8 mouse cellular contexts compared by ENCODE assay signal in the genomic region with DNA sequence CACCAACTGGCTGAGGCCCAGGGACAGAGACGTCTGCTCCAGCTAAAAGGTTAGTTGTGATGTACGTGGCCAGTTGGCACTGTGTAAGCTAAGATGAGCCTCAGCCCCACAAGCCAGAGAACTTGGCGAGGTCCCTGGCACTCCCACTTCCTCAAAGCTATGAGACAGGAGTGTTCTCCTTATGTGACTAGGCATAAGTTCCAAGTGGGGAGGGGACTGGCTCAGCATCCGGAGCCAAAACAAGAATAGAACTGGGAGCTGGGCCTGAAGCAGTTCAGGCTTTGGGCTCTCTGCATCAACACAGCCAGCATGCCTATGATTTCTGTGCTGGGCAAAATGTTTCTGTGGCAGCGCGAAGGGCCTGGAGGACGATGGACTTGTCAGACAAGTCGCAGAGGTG. TPM values are rescaled to one million over a fixed set of nuclear protein-coding genes. Genes with fewer than 3 reads are reported as not detected.
DNase-seq lines count a peak whose midpoint lies in the region; ATAC-seq and TF ChIP-seq lines count a peak whose summit lies in the region.

No protein-coding gene starts in this region.

- no peak for TF ChIP-seq CTCF in kidney, adult 2 months (conservative IDR thresholded peaks at IDR 0.05; ENCODE audit: insufficient read depth, insufficient read length, low read depth, low read length)
- no peak for TF ChIP-seq CTCF in cerebellum, adult 2 months (IDR thresholded peaks at IDR 0.05; ENCODE audit: borderline replicate concordance, insufficient read depth, low read depth, low read length)

- no peak overlapping the region for H3K27ac ChIP-seq in kidney, adult 2 months (ENCODE audit: insufficient read depth, low read depth, low read length)
- H3K27ac ChIP-seq in cerebellum, adult 2 months (ENCODE audit: insufficient read depth, low read length), result peak overlapping the region; percentile 90
- H3K27ac ChIP-seq in midbrain, embryonic 14.5 days (replicated peaks; ENCODE audit: low read depth, low read length), result no peak overlapping the region

- 67% methylated on average over 8 of the region's 8 CpGs for WGBS in kidney, adult 2 months
- 7% methylated on average over 8 of the region's 8 CpGs for WGBS in cerebellum, adult 2 months
- WGBS in midbrain, embryonic 14.5 days, result 74% methylated on average over 8 of the region's 8 CpGs

- H3K9ac ChIP-seq in midbrain, embryonic 14.5 days (replicated peaks; ENCODE audit: low read length), result no peak overlapping the region

- H3K9me3 ChIP-seq in midbrain, embryonic 14.5 days (ENCODE audit: control insufficient read depth, low read length), result no peaks in the 10 kb centered on the region

- intact Hi-C loops in gastrocnemius, postnatal 36 days (cut with DNase I), result no loop called here

- H3K4me2 ChIP-seq in midbrain, embryonic 14.5 days (ENCODE audit: low read length), result peak overlapping the region; percentile 82

- H3K36me3 ChIP-seq in kidney, adult 2 months (ENCODE audit: control insufficient read depth, insufficient read depth, low read length), result peaks cover 3% of the 10 kb centered on the region
- H3K36me3 ChIP-seq in midbrain, embryonic 14.5 days (ENCODE audit: control insufficient read depth, insufficient read depth, low read length), result peaks cover 35% of the 10 kb centered on the region

- ATAC-seq in midbrain, embryonic 14.5 days (ENCODE audit: low FRiP score, low TSS enrichment), result no peak

- H3K4me3 ChIP-seq in kidney, adult 2 months (ENCODE audit: insufficient read depth, low read depth, low read length), result no peak overlapping the region
- peak overlapping the region; percentile 82 for H3K4me3 ChIP-seq in cerebellum, adult 2 months (replicated peaks; ENCODE audit: insufficient read depth, low read depth, low read length)
- H3K4me3 ChIP-seq in midbrain, embryonic 14.5 days (replicated peaks; ENCODE audit: low read depth, low read length), result 0 out of 2 replicates have a peak overlapping the region, but pooled peaks have one; percentile 43

- H3K4me1 ChIP-seq in kidney, adult 2 months (ENCODE audit: control insufficient read depth, insufficient read depth, low read length), result no peaks in the 10 kb centered on the region
- peaks cover 15% of the 10 kb centered on the region for H3K4me1 ChIP-seq in cerebellum, adult 2 months (ENCODE audit: control insufficient read depth, insufficient read depth, low read length)
- H3K4me1 ChIP-seq in midbrain, embryonic 14.5 days (ENCODE audit: control insufficient read depth, insufficient read depth, low read length), result peaks cover 31% of the 10 kb centered on the region

- DNase-seq in kidney, adult 2 months, result peak; percentile 46
- no peak for DNase-seq in kidney, adult 9 months
- DNase-seq in cerebellum, adult 2 months, result peak; percentile 75 to 84
- peak; percentile 59 to 63 for DNase-seq in gastrocnemius, postnatal 36 days
- DNase-seq in layer of hippocampus, adult 18-20 months (ENCODE audit: low spot score in 2 of 2), result peak; percentile 82 to 89
- DNase-seq in midbrain, embryonic 14.5 days, result no peak
- no peak for DNase-seq in adrenal gland, postnatal 36 days
- no peak for DNase-seq in ovary, postnatal 14 days (ENCODE audit: low spot score)

- H3K27me3 ChIP-seq in kidney, adult 2 months (replicated peaks; ENCODE audit: control insufficient read depth, insufficient read depth, low read length), result no peaks in the 10 kb centered on the region
- H3K27me3 ChIP-seq in cerebellum, adult 2 months (ENCODE audit: control insufficient read depth, insufficient read depth, low read length), result no peaks in the 10 kb centered on the region
- no peaks in the 10 kb centered on the region for H3K27me3 ChIP-seq in midbrain, embryonic 14.5 days (ENCODE audit: control insufficient read depth, insufficient read depth, low read length)

- no peak for TF ChIP-seq POLR2A in kidney, adult 2 months (IDR thresholded peaks at IDR 0.05; ENCODE audit: low read depth, low read length)
- TF ChIP-seq POLR2A in cerebellum, adult 2 months (IDR thresholded peaks at IDR 0.05; ENCODE audit: borderline replicate concordance, insufficient read depth, low read length), result peak; percentile 30; the same call in 1 of the 2 replicates

RNA-seq across cellular contexts. Expression of gene Fam131a, which starts 1.7 kb away (rescaled TPM):
- 3.6 and 4.7 TPM in 2 replicates for polyA plus RNA-seq in kidney, adult 2 months (2012; rRNA removed)
- 123 and 137 TPM in 2 replicates for polyA plus RNA-seq in cerebellum, adult 2 months (2012; rRNA removed)
- 10 to 100 TPM; 50.1 to 79.3 TPM for total RNA-seq in gastrocnemius, postnatal 36 days (2021)
- 100 to 1,000 TPM; 445 to 503 TPM for total RNA-seq in layer of hippocampus, adult 18-20 months (2021)
- 45.3 and 50.1 TPM in 2 replicates for polyA plus RNA-seq in midbrain, embryonic 14.5 days (2014; fragmentation: Nextera tagmentation; extraction: Ambion mirVana)
- total RNA-seq in adrenal gland, postnatal 36 days (2021), result 10 to 100 TPM; 13.5 to 15.0 TPM

RNA-seq across cellular contexts. Expression of gene Polr2h, which starts 22.7 kb away (rescaled TPM):
- polyA plus RNA-seq in kidney, adult 2 months (2012; rRNA removed), result 14.0 and 22.4 TPM in 2 replicates
- 38.6 and 41.2 TPM in 2 replicates for polyA plus RNA-seq in cerebellum, adult 2 months (2012; rRNA removed)
- 1 to 10 TPM; 7.7 to 9.3 TPM for total RNA-seq in gastrocnemius, postnatal 36 days (2021)
- total RNA-seq in layer of hippocampus, adult 18-20 months (2021), result 10 to 100 TPM; 21.5 to 26.2 TPM
- 89.6 and 95.7 TPM in 2 replicates for polyA plus RNA-seq in midbrain, embryonic 14.5 days (2014; fragmentation: Nextera tagmentation; extraction: Ambion mirVana)
- 10 to 100 TPM; 37.0 to 56.4 TPM for total RNA-seq in adrenal gland, postnatal 36 days (2021)

RNA-seq across cellular contexts. Expression of gene Clcn2, which starts 22.8 kb away (rescaled TPM):
- 21.4 and 33.1 TPM in 2 replicates for polyA plus RNA-seq in kidney, adult 2 months (2012; rRNA removed)
- polyA plus RNA-seq in cerebellum, adult 2 months (2012; rRNA removed), result 94.4 and 97.2 TPM in 2 replicates
- total RNA-seq in gastrocnemius, postnatal 36 days (2021), result 1 to 10 TPM in 1 of 2 experiments, under 1 TPM in 1; 0.99 to 1.0 TPM
- 10 to 100 TPM; 73.3 to 75.5 TPM for total RNA-seq in layer of hippocampus, adult 18-20 months (2021)
- 27.2 and 30.9 TPM in 2 replicates for polyA plus RNA-seq in midbrain, embryonic 14.5 days (2014; fragmentation: Nextera tagmentation; extraction: Ambion mirVana)
- total RNA-seq in adrenal gland, postnatal 36 days (2021), result 10 to 100 TPM; 19.3 to 66.2 TPM

RNA-seq across cellular contexts. Expression of gene Eif4g1, which starts 26.7 kb away (rescaled TPM):
- polyA plus RNA-seq in kidney, adult 2 months (2012; rRNA removed), result 262 and 316 TPM in 2 replicates
- 184 and 193 TPM in 2 replicates for polyA plus RNA-seq in cerebellum, adult 2 months (2012; rRNA removed)
- total RNA-seq in gastrocnemius, postnatal 36 days (2021), result 100 to 1,000 TPM; 395 to 402 TPM
- 100 to 1,000 TPM; 278 to 283 TPM for total RNA-seq in layer of hippocampus, adult 18-20 months (2021)
- polyA plus RNA-seq in midbrain, embryonic 14.5 days (2014; fragmentation: Nextera tagmentation; extraction: Ambion mirVana), result 117 and 123 TPM in 2 replicates
- total RNA-seq in adrenal gland, postnatal 36 days (2021), result 100 to 1,000 TPM; 352 to 397 TPM

RNA-seq across cellular contexts. Expression of gene Chrd, which starts 38.1 kb away (rescaled TPM):
- 7.2 and 10.7 TPM in 2 replicates for polyA plus RNA-seq in kidney, adult 2 months (2012; rRNA removed)
- 60.1 and 71.4 TPM in 2 replicates for polyA plus RNA-seq in cerebellum, adult 2 months (2012; rRNA removed)
- 1 to 10 TPM; 2.3 to 3.0 TPM for total RNA-seq in gastrocnemius, postnatal 36 days (2021)
- total RNA-seq in layer of hippocampus, adult 18-20 months (2021), result 10 to 100 TPM; 87.9 to 90.5 TPM
- polyA plus RNA-seq in midbrain, embryonic 14.5 days (2014; fragmentation: Nextera tagmentation; extraction: Ambion mirVana), result 6.3 and 8.2 TPM in 2 replicates
- total RNA-seq in adrenal gland, postnatal 36 days (2021), result 10 to 100 TPM; 10.4 to 10.6 TPM

Comparison
In these comparisons a context has a peak if more than half of its experiments do, and no peak if none do; other contexts are left out.
1. DNase-seq: peak in kidney, adult 2 months (single experiment), cerebellum, adult 2 months (2 of 2), gastrocnemius, postnatal 36 days (2 of 2) and layer of hippocampus, adult 18-20 months (2 of 2); none in kidney, adult 9 months (single experiment), midbrain, embryonic 14.5 days (single experiment), adrenal gland, postnatal 36 days (0 of 2) and ovary, postnatal 14 days (single experiment).
2. RNA of gene Fam131a, which starts 1.7 kb away (total RNA-seq): 445 to 503 TPM in layer of hippocampus, adult 18-20 months; 50.1 to 79.3 TPM in gastrocnemius, postnatal 36 days and 13.5 to 15.0 TPM in adrenal gland, postnatal 36 days; every median in the first group is over 4 times any median in the second.
3. RNA of gene Clcn2, which starts 22.8 kb away (total RNA-seq): 73.3 to 75.5 TPM in layer of hippocampus, adult 18-20 months and 19.3 to 66.2 TPM in adrenal gland, postnatal 36 days; 0.99 to 1.0 TPM in gastrocnemius, postnatal 36 days; every median in the first group is over 10 times any median in the second.